Mouse (Mus musculus): Measurements from ENCODE around the gene Gm17655.
A peak's percentile ranks its signal among the peaks of the same experiment; 100 is the strongest.
"Not testable (repeated sequence)": the region's sequence is repeated elsewhere in the genome, so short reads cannot be mapped to it uniquely, and the experiment has no call there.

Gene Gm17655

DNA sequence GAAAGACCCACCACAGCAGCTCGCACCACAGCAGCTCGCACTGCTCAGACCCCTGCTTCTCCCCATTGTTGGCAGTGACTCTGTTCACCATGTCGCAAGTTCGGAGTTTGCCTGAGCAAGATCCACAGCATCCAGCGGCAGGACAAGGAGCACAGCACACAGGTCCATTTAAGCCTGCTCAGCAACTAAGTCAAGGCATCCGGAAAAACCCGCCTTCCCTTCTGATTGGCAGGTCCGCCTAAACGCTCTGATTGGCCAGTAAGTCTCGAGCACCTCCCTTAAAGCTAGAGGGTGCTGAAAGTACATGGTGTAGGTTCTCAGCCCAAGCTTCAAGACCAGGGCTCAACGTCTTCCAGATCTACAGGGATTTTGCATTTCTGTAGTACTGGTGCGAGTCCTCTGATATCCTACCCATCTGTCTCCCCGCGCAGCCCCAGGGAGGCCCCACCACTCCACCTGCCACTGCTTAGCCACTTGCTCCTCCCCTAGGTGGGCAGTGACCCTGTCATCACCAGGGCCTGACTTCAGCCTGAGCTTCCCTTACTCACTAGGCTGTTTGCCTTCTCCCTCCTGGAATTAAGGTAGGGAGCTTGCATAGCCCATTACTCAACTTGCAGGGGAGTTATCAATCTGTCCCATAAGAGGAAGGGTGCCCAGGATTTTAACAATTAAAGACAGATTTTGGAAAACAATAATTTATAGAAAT is 14.0 kb upstream of the Gm17655 start:
- no peak for DNase-seq (ENCODE audit: low spot score)

- DNase-seq (ENCODE audit: low spot score) = no peak
These were observed 10.6 kb upstream of the Gm17655 start for GRCm38 (mm10) chr5:110082961-110083360.

DNA sequence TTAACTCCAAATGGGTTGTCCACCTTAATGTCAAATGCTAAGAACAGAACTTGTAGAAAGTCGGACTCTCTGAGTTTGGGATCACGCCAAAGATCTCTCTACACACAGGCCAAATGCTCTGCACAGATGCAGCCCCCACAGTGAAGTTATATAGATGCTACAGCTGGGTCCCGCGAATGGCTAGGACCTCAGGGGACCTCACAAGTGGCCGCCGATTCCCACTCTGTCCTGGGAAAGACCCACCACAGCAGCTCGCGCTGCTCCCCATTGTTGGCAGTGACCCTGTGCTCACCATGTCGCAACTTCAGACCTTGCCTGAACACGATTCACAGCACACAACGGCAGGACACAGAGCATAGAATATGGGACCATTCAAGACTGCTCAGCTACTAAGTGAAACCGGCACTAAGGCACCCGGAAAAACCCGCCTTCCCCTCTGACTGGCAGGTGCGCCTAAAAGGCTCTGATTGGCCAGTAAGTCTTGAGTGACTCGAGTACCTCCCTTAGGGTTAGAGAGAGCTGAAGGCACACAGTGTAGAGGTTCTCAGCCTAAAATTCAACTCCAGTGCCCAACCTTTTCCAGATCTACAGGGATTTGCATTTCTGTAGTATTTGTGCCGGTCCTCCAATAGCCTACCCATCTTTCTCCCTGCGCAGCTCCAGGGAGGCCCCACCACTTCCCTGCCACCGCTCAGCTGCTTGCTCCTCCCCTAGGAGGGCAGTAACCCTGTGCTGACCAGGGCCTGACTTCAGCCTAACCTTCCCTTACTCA is 14.5 kb downstream of the Gm17655 start:
- peak; percentile 67 for DNase-seq (ENCODE audit: low spot score)

DNA sequence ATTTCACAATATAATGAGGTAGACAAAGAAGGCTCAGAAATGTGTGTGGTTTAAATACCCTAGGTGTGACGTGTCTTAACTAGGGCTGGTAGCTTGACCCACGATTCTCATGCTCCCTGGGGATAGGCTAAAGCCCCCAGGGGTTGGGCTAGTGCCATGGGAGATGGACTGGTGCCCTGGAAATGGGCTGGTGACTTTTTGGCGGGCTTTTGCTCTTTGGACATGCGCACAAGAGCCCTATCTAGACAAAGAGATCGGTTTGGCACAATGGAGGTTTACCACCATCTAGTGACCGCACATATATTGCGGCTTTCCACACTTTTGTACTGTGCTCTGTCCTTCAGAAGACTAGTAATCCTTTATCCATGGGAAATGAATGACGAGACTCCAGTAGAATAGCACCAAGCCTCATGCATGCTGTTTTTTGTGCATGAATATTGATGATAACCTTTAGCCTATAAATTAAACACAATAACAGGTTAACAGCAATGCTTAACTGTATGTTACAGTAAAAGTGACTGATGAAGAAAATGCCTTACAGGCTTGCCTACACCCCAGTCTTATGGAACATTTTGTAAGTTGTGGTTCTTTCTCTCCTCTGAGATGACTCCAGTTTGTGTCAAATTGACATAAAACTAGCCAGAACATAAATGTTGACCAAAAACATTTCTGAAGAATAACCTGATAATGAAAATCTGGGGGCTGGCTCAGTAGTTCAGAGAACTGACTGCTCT is 48.5 kb downstream of the Gm17655 start:
- peak; percentile 13 for DNase-seq (ENCODE audit: low spot score)

- no peak for DNase-seq (ENCODE audit: low spot score)
These were observed 49.0 kb downstream of the Gm17655 start for GRCm38 (mm10) chr5:110023273-110023672.

DNA sequence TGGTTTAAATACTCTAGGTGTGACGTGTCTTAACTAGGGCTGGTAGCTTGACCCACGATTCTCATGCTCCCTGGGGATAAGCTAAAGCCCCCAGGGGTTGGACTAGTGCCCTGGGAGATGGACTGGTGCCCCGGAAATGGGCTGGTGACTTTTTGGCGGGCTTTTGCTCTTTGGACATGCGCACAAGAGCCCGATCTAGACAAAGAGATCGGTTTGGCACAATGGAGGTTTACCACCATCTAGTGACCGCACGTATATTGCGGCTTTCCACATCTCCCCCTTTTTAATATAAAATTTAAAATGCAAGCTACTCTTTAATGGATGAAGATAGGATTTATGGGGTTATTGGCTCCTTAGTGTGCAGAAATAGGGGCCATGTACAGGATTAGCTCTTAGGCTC is 56.5 kb downstream of the Gm17655 start:
- DNase-seq (ENCODE audit: low spot score) = not testable (repeated sequence)
